ENCODE assay signal across 19 mouse cellular contexts in the genomic region with DNA sequence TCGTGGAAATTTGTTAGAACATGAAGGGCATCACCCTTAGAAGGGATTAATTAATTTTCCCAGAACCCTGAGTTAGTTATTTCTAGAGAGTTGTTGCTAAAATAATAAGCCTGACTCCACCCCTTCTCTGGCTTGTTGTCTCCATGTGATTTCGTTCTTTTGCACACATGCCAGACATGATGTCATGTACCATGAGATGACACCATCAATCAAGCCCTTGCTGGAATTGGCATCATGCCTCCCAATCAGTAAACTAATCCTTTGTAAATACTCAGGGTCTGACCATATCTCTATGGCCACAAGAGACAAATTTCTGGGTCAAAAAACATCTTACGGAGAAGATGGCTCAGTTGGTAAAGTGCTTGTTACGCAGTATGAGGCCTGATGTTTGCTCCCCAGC.
DNase-seq lines count a peak whose midpoint lies in the region; ATAC-seq and TF ChIP-seq lines count a peak whose summit lies in the region.
"Had no signal": no experiment of that assay in that cellular context is flagged by ENCODE, and none has a peak within 500 bp of the region (broad histone marks: within the 10 kb centered on the region; RNA-seq: fewer than 3 reads in every experiment).

No protein-coding gene starts in this region.

- H3K36me3 ChIP-seq in heart, embryonic 10.5 days: no peaks in the 10 kb centered on the region
- no peaks in the 10 kb centered on the region for H3K36me3 ChIP-seq in lung, embryonic 14.5 days (ENCODE audit: insufficient read depth)
- no peaks in the 10 kb centered on the region for H3K36me3 ChIP-seq in midbrain, embryonic 11.5 days (ENCODE audit: control insufficient read depth, insufficient read depth, low read length)
- H3K36me3 ChIP-seq in liver, postnatal 0 days (replicated peaks; ENCODE audit: insufficient read depth, low read length): no peaks in the 10 kb centered on the region
- H3K36me3 ChIP-seq: embryonic facial prominence, embryonic 13.5 days; hindbrain, embryonic 10.5 days; limb, embryonic 13.5 days; liver, embryonic 15.5 days; midbrain, embryonic 13.5 days; neural tube, embryonic 13.5 days had no signal

- no peak overlapping the region for H3K9ac ChIP-seq in lung, embryonic 14.5 days
- no peak overlapping the region for H3K9ac ChIP-seq in midbrain, embryonic 11.5 days (ENCODE audit: low read length)
- no peak overlapping the region for H3K9ac ChIP-seq in liver, postnatal 0 days (replicated peaks)
- H3K9ac ChIP-seq: embryonic facial prominence, embryonic 13.5 days; limb, embryonic 13.5 days; liver, embryonic 15.5 days; midbrain, embryonic 13.5 days; neural tube, embryonic 13.5 days had no signal

- no peak for ATAC-seq in lung, embryonic 14.5 days (ENCODE audit: insufficient read depth)
- no peak for ATAC-seq in midbrain, embryonic 11.5 days (ENCODE audit: low FRiP score)
- no peak for ATAC-seq in liver, postnatal 0 days
- ATAC-seq: forebrain, embryonic 16.5 days; midbrain, embryonic 13.5 days had no signal

- TF ChIP-seq CTCF in lung, embryonic 14.5 days (IDR thresholded peaks at IDR 0.05; ENCODE audit: low read depth): no peak
- no peak for TF ChIP-seq CTCF in lung, adult 2 months (IDR thresholded peaks at IDR 0.05; ENCODE audit: insufficient read depth, low read length)
- no peak for TF ChIP-seq CTCF in liver, postnatal 0 days (IDR thresholded peaks at IDR 0.05; ENCODE audit: low read depth)

- TF ChIP-seq POLR2A in lung, adult 2 months (IDR thresholded peaks at IDR 0.05; ENCODE audit: borderline replicate concordance, extremely low read depth, low read depth, low read length): no peak

- no peak overlapping the region for H3K4me2 ChIP-seq in lung, embryonic 14.5 days
- H3K4me2 ChIP-seq in midbrain, embryonic 11.5 days: no peak overlapping the region
- no peak overlapping the region for H3K4me2 ChIP-seq in liver, postnatal 0 days (ENCODE audit: low read depth, low read length)
- H3K4me2 ChIP-seq: embryonic facial prominence, embryonic 13.5 days; limb, embryonic 13.5 days; liver, embryonic 15.5 days; midbrain, embryonic 13.5 days; neural tube, embryonic 13.5 days had no signal

- 77% methylated on average over 4 of the region's 4 CpGs for WGBS in heart, embryonic 10.5 days
- WGBS in lung, embryonic 14.5 days: 68% methylated on average over 4 of the region's 4 CpGs
- 61% methylated on average over 4 of the region's 4 CpGs for WGBS in lung, adult 2 months
- 83% methylated on average over 4 of the region's 4 CpGs for WGBS in midbrain, embryonic 11.5 days
- WGBS in liver, postnatal 0 days (ENCODE audit: insufficient replicate concordance): 74% methylated on average over 4 of the region's 4 CpGs

- no peak for TF ChIP-seq EP300 in liver, postnatal 0 days (IDR thresholded peaks at IDR 0.05; ENCODE audit: low read depth)

- H3K4me1 ChIP-seq in heart, embryonic 10.5 days: no peaks in the 10 kb centered on the region
- no peaks in the 10 kb centered on the region for H3K4me1 ChIP-seq in lung, embryonic 14.5 days (ENCODE audit: insufficient read depth)
- H3K4me1 ChIP-seq in lung, adult 2 months (ENCODE audit: control insufficient read depth, insufficient read depth, low read length): 0 out of 2 replicates have a peak, but pooled peaks cover 2% of the 10 kb centered on the region
- H3K4me1 ChIP-seq in midbrain, embryonic 11.5 days (ENCODE audit: control insufficient read depth, insufficient read depth, low read length): no peaks in the 10 kb centered on the region
- H3K4me1 ChIP-seq in liver, postnatal 0 days (ENCODE audit: insufficient read depth): no peaks in the 10 kb centered on the region
- H3K4me1 ChIP-seq: embryonic facial prominence, embryonic 13.5 days; hindbrain, embryonic 10.5 days; limb, embryonic 13.5 days; liver, embryonic 15.5 days; midbrain, embryonic 13.5 days; neural tube, embryonic 13.5 days had no signal

- no peaks in the 10 kb centered on the region for H3K27me3 ChIP-seq in heart, embryonic 10.5 days (ENCODE audit: insufficient read depth, poor library complexity, severe bottlenecking)
- H3K27me3 ChIP-seq in lung, embryonic 14.5 days (ENCODE audit: insufficient read depth, low read length): no peaks in the 10 kb centered on the region
- no peaks in the 10 kb centered on the region for H3K27me3 ChIP-seq in midbrain, embryonic 11.5 days (ENCODE audit: control insufficient read depth, insufficient read depth, low read length)
- no peaks in the 10 kb centered on the region for H3K27me3 ChIP-seq in liver, postnatal 0 days (ENCODE audit: insufficient read depth, low read length)
- H3K27me3 ChIP-seq: embryonic facial prominence, embryonic 13.5 days; limb, embryonic 13.5 days; liver, embryonic 15.5 days; midbrain, embryonic 13.5 days; neural tube, embryonic 13.5 days had no signal

- DNase-seq in heart, adult 18-20 months: peak; percentile 7 to 10
- no peak for DNase-seq in heart, embryonic 10.5 days (ENCODE audit: low spot score)
- peak; percentile 24 for DNase-seq in lung, embryonic 14.5 days
- DNase-seq in lung, adult 2 months: no peak
- DNase-seq in lung, postnatal 10 days: peak; percentile 83
- peak; percentile 0 for DNase-seq in telencephalon, adult 2 months (ENCODE audit: low read depth, low spot score)
- DNase-seq in midbrain, embryonic 11.5 days (ENCODE audit: low spot score, missing footprints): no peak
- no peak for DNase-seq in liver, postnatal 0 days
- DNase-seq: cerebellum, postnatal 14 days; kidney, adult 2 months; kidney, postnatal 25 days; right cerebral cortex, adult 18-20 months had no signal

- H3K27ac ChIP-seq in heart, embryonic 10.5 days: no peak overlapping the region
- H3K27ac ChIP-seq in lung, embryonic 14.5 days (ENCODE audit: low read depth): no peak overlapping the region
- no peak overlapping the region for H3K27ac ChIP-seq in midbrain, embryonic 11.5 days (ENCODE audit: low read depth, low read length)
- no peak overlapping the region for H3K27ac ChIP-seq in liver, postnatal 0 days (ENCODE audit: low read depth)
- H3K27ac ChIP-seq: embryonic facial prominence, embryonic 13.5 days; hindbrain, embryonic 10.5 days; limb, embryonic 13.5 days; liver, embryonic 15.5 days; midbrain, embryonic 13.5 days; neural tube, embryonic 13.5 days had no signal

- H3K4me3 ChIP-seq in heart, embryonic 10.5 days: no peak overlapping the region
- H3K4me3 ChIP-seq in lung, embryonic 14.5 days (ENCODE audit: low read depth, low read length): no peak overlapping the region
- no peak overlapping the region for H3K4me3 ChIP-seq in lung, adult 2 months (replicated peaks; ENCODE audit: extremely low read depth, low read depth, low read length)
- H3K4me3 ChIP-seq in midbrain, embryonic 11.5 days (ENCODE audit: low read depth, low read length): no peak overlapping the region
- no peak overlapping the region for H3K4me3 ChIP-seq in liver, postnatal 0 days (ENCODE audit: low read depth, low read length)
- H3K4me3 ChIP-seq: embryonic facial prominence, embryonic 13.5 days; hindbrain, embryonic 10.5 days; limb, embryonic 13.5 days; liver, embryonic 15.5 days; midbrain, embryonic 13.5 days; neural tube, embryonic 13.5 days had no signal

- no peaks in the 10 kb centered on the region for H3K9me3 ChIP-seq in heart, embryonic 10.5 days
- H3K9me3 ChIP-seq in lung, embryonic 14.5 days (ENCODE audit: low read depth, low read length): no peaks in the 10 kb centered on the region
- no peaks in the 10 kb centered on the region for H3K9me3 ChIP-seq in midbrain, embryonic 11.5 days (ENCODE audit: control insufficient read depth, low read length)
- no peaks in the 10 kb centered on the region for H3K9me3 ChIP-seq in liver, postnatal 0 days (ENCODE audit: low read length)
- H3K9me3 ChIP-seq: embryonic facial prominence, embryonic 13.5 days; hindbrain, embryonic 10.5 days; limb, embryonic 13.5 days; liver, embryonic 15.5 days; midbrain, embryonic 13.5 days; neural tube, embryonic 13.5 days had no signal

Comparison
In these comparisons a context has a peak if more than half of its experiments do, and no peak if none do; other contexts are left out.
1. DNase-seq: peak in heart, adult 18-20 months (2 of 2), lung, embryonic 14.5 days (single experiment), lung, postnatal 10 days (single experiment) and telencephalon, adult 2 months (single experiment); none in heart, embryonic 10.5 days (single experiment), lung, adult 2 months (single experiment), midbrain, embryonic 11.5 days (single experiment) and liver, postnatal 0 days (single experiment).